Mouse (Mus musculus): ENCODE measurements around the gene Gm10668.
"Not testable (repeated sequence)": the region's sequence is repeated elsewhere in the genome, so short reads cannot be mapped to it uniquely, and the experiment has no call there.

Gene Gm10668

DNA sequence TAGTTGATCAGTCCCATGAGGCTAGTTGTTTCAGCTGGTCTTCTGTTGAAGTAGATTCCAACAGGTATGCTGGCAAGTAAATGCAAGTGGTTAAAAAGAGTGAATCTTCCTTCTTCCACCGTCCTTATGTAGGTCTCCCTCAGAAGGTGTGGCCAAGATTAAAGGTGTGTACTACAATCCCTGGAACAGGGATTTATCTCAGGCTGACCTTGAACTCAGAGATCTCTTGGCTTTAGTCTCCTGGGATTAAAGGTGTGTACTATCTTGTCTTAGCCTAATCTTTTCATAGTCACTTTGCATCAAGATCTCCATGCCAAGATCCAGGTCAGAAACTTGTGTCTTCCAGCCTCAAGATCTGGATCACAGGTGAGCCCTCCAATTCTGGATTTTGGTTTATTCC is at the start of gene Gm10668:
Gm10668 (minus strand) TSS at position 101 of the 400 bp plus-strand sequence.
- DNase-seq (ENCODE audit: low spot score in 2 of 2): not testable (repeated sequence)

DNA sequence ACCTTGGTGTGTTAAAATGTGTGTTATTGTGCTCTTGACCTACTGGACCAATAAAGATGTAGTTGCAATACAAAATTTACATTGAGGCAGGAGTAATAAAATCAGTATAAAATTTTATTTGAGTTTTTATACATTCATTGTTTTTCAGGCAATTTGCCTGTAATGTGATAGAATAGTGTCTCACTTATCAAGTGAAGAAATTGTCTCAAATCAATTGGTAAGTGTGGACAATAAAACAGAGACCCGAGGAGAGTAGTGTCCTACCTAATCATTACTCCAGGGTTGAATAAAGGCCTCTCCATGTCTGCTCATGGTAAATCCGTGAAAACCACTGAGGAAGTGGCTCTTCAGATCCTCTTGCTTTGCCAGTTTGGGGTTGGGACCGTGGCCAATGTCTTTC is 40.5 kb upstream of the Gm10668 start, which contains the start of gene Vmn1r112:
Vmn1r112 (plus strand) TSS at position 301 of the 400 bp plus-strand sequence.
- DNase-seq (ENCODE audit: low spot score in 2 of 2): not testable (repeated sequence)

DNA sequence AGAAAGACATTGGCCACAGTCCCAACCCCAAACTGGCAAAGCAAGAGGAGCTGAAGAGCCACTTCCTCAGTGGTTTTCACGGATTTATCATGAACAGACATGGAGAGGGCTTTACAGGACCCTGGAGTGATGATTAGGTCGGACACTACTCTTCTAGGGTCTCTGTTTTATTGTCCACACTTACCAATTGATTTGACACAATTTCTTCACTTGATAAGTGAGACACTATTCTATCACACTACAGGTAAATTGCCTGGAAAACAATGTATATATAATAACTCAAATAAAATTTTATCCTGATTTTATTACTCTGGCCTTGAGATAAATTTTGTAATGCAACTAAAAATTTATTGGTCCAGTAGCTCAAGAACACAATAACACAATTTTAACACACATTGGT is 27.3 kb downstream of the Gm10668 start, which contains the start of gene Vmn1r111:
Vmn1r111 (minus strand) TSS at position 101 of the 400 bp plus-strand sequence.
- not testable (repeated sequence) for DNase-seq (ENCODE audit: low spot score in 2 of 2)

Measured in spleen, postnatal 10 days (tissue).